Mouse (Mus musculus): Measurements from ENCODE around the gene Taf5.

The Taf5 gene

DNA sequence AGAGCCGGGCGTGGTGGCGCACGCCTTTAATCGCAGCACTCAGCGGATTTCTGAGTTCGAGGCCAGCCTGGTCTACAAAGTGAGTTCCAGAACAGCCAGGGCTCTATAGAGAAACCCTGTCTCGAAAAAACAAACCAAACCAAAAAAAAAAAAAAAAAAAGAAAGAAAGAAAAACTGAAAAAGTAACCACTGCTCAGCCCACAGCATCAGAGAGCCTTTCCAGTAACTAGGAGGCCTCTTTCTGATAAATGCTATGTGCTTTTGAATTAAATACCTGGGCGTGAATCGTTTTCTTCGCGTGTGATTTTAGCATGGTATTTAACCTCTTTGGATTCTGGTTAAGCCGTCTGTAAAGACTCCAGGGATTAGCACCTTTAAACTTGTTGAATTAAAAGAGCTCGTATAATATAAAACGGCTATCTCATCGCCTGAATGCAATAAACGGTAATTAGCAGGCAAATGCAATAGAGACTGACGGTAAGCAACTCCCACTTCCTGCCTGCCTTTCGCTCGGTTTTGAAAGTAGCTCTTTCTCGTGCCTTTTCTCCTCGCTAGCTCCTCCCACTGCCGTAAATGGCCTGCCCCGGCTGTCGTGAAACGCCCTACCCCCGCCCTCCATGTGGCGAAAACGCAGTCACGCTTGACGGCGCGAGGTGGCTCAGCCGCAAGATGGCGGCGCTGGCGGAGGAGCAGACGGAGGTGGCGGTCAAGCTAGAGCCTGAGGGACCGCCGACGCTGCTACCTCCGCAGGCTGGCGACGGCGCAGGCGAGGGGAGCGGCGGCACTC is at the start of gene Taf5:
TSS of gene Taf5 (plus strand) at position 651 of the 787 bp plus-strand sequence.
- DNase-seq = peak; percentile 99

DNA sequence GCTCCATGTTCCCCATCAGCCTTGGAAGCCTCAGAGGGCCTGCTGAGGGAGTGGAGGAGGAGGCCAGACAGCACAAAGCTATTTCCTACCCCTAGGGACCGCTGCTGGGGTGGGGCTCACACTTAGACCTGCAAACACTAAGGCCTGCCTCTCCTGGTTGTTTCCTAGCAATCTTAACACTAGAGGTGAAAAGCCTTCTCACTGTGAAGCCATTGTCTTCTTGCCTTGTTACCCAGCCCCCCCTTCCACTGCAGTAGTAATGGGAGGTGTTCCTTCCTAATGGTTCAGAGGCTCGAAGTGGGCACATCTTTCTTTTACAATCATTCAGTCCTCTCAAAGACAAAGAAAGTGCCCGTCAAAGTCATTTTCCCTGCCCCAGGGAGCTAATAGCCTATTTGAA is 49.7 kb upstream of the Taf5 start:
- DNase-seq = no peak

DNA sequence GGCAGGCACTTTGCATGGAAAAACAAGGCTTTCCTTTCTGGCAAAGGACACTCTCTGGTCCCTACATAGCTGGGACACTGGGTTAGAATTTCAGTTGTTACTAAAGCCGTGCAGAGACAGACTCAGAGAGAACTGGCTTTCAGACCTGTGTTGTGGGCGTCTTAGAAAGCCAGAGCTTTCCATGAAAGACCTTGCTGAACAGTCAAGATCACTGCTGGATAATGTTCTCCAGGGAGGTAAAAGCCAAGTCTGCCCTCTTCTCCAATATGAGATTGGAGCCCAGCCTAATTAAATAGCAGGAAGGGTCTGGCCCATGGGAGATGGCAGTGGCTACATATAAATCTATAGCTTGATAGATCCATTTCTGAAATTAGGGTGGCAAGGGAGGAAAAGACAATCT is 49.2 kb upstream of the Taf5 start:
- no peak for DNase-seq

DNA sequence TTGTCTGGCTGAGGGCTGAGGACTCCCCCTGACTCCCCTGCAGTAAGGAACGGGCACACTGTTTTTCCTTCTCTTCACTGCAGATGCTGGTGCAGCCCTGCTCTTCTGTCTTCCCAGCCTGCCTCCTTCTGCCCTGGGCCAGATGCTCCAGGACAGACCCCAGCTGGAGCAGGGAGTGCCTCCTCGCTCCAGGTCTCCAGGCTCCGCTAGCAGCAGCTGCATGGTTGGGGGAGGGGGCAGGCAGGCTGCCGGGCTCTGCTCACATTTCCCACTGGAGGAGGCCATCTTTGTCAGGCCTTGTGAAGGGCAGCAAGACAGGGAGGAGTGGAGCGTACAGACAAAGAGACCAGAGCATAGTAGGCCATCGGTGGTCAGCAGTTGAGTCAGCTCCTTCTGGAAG is 48.2 kb upstream of the Taf5 start:
- DNase-seq = peak; percentile 61

DNA sequence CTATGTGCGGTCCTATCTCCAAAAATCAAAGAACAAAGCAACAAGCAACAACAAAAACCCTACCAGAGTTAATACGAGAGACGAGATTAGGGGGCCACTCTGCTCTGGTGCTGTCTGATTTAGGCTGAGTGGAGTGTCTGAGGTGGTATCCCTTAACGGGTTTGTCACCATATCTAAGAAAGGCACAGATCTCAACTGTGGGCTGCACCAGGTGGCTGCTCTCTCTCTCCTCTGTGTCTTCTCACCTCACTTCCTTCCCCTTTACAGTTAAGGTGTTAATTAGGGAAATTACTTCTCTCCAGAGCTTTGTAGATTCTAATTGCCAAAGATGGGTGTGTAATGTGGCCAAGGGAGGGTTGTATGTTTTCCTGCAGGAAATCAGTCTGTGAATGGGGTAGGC is 44.8 kb upstream of the Taf5 start:
- no peak for DNase-seq

DNA sequence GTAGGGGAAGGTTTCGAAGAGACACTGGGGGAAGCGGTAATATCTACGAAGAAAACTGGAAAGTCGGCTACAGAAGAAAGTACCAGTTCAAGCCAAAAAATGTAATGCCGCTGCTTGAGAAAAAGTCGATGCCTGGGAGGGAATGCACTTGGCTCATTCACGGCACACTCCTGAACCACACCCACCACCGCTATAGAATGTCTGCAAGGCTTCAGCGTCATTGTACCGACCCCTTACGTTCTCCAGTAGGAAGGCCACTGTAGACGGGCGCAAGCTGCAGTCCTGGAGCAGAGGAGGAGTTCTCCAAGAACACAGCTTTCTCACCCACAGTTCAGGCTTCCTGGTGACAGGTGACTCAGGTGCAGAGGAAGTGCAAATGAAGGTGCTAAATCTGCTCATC is 44.0 kb upstream of the Taf5 start:
- DNase-seq = no peak

DNA sequence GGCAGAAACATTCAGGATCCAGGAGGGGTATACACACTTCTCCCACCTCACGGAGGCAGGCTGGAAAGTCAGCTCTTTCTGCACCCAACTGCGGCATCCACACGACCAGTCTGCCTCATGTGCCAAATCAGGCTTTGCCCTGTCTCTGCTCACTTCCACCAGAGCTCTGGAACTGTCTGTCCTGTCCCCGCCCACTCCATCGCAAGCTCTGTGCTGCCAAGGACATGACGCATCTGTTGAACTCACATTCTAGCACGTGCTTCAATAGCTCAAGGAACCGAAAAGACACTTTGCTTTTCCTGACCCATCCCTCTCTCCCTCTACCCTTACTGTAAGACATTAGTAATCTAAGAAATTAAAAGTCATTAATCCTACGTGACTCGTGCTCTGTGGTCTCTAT is 42.6 kb upstream of the Taf5 start:
- DNase-seq = no peak

DNA sequence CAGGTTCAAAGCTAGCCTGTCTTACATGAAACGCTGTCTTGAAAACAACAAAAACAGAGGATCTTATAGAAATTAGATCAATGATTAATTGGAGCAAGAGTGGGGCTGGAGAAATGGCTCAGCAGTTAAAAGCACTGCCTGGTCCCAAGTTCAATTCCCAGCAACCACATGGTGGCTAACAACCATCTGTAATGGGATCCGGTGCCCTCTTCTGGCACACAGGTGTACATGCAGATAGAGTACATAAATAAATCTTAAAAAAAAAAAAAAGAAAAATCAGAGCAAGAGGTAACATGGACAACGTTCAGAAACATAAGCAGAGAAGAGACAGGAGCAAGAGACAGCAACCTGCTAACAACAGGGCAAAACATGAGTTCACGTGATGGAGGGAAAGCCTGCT is 41.0 kb upstream of the Taf5 start:
- no peak for DNase-seq

DNA sequence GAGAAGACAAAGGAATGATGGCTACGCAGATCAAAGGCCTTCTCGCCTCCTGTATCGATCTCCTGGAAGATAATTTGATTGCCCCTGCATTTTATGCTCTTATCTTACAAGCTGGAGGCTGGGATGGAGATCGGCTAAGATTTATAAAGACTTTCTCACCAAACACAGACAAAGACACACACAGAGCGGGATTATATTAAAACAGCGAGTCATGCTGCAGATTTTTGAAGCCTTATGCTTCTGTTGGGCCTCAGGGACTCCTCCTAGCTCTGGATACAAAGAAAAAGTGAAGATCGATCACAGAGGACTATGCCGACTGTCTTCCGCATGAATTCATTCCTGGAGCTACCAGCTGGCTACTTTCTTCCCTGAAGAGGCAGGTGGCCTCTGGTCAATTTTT is 37.8 kb upstream of the Taf5 start:
- DNase-seq = no peak

DNA sequence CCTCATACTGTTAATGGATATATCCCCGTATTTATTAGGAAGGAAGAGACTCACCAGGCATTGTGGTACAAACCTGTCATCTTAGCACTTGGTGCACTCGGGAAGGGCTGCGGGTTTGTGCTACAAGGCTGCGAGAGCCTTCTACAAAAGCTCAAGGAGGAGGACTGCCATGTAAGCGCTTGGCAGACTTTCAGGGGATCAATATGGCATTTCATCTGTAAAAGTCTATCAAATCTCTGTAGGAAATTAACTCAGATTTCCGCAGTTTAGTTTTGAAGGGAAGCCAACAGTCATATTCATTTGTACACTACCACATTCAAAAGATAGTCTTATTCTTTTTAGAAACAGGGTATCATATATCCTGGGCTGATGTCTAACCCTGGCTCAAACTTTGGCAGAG is 35.8 kb upstream of the Taf5 start:
- no peak for DNase-seq

DNA sequence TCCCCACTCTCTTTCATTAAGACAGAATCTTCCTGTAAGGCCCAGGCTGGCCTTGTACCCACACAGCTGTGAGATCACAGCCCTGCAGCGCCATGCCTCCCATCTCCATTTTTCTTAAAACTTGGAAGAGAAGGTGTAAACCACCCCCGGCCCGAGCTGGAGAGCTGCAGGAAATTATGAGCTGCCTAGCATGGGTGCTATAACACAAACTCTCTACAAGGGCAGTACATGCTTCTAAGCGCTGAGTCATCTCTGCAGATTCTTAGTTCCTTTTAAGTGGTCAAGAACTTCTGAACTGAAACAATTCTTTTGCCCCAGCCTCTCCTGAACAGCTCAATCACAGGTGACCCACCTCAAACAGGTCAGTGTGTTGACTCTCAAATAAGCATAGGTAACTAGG is 32.6 kb upstream of the Taf5 start:
- DNase-seq = no peak

DNA sequence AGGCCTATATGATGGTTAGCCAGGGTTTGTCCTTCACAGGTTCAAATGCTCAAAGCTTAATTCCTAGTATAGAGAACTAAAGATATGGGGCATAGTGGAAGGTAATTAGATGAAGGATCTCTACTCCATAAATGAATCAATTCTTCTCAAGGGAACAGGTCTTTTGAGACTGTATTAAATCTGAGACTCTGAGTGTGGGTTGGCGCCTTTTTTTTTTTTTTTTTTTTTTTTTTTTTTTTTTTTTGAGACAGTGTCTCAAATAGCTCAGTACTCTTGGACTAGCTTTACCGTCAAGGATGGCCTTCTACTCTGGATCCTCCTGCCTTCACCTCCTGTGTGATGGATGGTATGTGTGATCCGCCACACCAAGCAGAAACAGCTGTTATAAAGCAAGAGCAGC is 30.9 kb upstream of the Taf5 start:
- no peak for DNase-seq

DNA sequence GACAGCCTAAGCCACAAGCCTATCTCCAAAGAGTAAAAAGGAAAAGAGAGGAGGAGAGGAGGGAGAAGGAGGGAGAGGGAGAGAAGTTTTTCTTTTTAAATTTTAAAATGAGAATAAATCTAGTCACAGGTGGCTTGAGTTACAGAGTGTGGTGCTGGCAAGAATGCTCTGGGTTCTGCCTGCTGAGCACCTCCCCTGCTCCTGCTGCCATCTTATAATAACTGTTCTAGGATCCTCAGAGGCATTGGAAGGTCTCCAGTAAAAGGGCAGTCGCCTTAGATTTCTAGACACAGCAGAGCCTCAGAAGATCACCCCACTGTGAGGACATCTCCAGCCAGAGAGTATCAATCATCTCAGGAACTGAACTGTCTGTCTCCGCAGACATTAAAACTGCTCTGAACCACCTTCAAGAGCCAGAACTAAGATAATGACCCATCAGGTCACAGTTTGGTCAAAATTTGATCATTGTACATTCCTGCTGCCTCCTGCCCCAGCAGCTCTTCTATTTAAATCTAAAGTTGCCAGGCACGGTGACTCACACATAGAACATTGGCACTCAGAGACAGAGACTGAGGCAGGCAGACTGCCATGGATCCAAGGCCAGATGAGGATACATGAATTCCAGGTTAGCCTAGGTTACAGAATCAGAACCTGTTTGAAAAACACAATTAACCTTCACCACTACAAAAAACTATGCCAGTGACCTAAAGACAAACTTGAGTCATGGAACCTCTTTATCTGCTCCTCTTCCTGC is 26.6 kb upstream of the Taf5 start:
- DNase-seq = no peak

DNA sequence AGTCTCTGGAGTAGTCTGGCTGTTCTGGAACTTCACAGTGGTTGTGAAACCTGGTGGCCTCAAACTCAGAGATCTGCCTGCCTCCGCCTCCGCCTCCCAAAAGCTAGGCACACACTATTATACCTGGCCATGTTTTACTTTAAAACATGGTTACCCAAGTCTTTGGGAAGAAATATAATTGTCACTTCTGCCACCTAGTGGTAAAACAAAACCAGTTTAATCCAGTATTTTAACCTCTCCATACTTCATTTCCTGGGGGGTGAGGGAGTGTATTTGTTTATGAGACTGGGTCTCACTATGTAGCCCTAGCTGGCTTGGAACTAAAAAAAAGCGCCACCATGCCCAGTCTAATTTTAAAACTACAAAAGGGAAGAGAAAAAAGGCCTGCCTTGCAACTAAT is 23.9 kb upstream of the Taf5 start:
- DNase-seq = peak; percentile 26

DNA sequence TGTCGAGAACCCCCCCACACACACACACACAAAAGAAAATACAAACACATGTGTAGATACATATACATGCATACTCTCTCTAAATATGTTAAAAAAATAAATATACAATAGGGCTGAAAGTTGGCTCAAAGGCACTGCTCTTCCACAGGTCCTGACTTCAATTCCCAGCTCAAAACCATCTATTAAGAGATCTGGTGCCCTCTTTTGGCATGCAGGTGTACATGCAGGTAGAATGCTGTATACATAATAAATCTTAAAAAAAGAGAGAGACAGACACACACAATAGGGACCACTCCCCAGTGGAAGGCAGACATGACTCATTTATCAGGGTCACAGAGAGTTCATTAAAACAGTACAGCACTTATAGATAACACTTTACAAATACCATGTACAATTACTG is 21.2 kb upstream of the Taf5 start:
- peak; percentile 14 for DNase-seq

DNA sequence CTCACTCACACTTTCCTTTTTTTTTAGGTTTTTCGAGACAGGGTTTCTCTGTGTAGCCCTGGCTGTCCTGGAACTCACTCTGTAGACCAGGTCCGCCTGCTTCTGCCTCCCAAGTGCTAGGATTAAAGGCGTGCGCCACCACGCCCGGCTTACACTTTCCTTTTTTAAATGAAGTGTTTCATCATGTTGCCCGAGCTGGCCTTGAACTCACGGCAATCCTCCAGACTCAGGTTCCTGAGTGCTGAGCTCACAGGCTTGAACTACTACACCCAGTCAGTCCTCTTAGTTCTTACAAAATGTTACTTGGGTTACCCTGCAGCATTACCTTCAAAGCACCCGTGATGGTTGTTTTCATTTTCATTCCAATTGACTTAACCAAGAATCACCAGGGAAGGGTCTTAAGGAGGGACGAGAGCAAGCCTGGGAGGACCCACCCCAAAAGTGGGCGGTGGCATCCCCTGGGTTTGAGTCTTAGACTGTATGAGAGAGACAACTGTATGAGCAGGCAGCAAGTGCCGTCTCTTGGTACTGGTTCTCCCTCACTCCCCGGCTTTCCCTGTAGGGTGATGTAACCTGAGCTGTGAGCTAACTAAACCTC is 20.2 kb upstream of the Taf5 start:
- DNase-seq = no peak

DNA sequence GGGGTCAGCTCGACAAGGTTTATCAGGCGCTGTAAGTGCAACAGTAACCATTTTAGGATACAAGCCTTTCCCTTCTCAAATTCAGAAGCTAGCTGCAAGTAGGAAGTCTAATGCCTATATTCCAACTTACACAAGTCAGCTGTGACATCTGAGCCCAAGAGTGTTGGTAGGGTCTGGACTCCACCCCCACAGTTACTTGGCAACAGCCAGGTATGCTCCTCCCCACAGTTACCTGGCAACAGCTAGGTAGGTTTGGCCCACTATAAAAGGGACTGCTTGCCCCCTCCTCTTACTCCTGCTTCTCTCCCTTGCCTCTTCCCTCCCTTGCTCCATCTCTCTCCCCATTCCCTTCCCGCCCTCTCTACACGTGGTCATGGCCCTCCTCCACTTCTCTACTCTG is 18.5 kb upstream of the Taf5 start:
- DNase-seq = no peak

DNA sequence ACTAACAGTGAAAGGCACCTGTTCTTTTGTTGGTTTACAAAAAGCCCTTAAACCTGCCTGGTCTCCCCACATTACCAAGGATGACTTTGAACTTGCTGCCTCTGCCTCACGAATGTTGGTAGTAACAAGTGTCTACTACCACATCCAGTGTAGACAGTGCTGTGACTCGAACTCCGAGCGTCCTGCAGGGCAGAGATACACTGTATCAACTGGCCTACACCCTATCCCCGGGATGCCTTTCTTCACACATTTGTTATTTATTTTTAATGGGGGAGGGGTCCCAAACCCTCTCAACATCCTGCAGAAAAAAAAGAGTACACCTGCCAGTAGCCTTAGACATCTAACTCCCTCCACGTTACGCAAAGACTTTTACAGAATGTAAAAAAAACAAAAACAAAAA is 17.7 kb upstream of the Taf5 start:
- DNase-seq = no peak

DNA sequence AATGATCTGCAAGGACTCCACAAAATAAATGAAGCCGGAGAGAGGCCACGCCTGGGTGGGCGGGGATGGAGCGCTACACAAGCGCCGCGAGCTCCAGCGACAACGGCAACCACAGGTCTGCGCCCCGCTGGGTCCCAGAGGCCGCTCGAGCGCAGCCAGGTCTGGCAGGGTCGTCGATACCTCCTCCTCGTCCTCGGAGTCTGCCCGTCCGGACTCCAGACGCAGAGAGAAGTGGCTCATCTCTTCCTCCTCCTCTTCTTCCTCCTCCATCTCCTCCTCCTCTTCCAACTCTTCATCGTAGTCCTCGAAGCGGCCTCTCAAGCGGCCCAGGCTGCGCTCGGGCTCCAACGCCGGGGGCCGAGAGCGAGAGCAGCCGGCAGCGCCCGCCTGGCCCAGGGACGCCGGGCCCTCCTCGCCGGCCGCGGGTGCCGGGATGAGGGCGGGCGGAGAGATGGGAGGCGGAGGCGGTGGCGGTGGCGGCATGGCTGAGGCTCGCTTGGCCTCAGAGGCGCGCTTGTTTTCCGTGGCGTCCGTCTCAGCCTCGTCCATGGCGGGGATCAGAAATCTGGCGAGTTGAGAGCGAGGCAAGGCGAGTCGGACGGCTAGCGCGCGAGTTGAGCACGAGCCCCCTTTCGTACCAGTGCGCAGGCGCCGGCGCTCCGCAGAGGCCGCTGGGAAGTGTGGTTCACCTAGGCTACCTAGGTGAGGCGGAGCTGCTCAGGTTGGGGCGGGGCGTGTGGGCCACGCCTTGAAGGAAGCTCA is 17.1 kb upstream of the Taf5 start, which contains the start of gene Pcgf6:
TSS of gene Pcgf6 (minus strand) at position 636 of the 762 bp plus-strand sequence.
- DNase-seq = peak; percentile 92

DNA sequence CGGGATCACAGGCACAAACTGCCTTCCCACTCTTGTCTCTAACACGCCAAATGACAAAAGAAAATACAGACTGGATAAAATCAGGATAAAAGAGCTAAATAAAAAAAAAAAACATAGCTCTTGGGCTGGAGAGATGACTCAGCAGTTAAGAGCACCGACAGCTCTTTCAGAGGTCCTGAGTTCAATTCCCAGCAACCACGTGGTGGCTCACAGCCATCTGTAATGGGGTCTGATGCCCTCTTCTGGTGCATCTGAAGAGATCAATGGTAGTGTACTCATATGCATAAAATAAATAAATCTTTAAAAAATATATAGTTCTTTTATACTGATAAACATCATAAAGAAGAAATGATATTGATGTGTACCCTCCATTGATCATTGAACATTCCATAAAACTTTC is 14.6 kb upstream of the Taf5 start:
- DNase-seq = no peak

DNA sequence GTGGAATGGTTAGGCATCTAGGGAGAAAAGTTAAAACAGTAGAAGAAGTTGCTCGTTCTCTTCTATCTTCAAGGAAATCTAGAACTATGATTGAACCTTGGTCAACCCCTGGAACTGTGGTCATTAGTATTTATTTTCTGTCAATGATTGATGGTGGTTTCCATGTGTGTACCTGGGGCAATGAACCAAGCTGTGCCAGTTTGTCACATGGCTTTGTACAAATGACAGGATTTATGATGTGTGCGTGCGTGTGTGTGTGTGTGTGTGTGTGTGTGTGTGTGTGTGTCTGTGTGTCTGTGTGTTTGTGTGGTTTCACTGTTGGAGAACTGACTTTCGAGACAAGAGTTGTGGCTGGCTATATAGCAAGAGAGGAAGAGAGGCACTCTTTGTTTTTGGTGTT is 14.1 kb upstream of the Taf5 start:
- no peak for DNase-seq

DNA sequence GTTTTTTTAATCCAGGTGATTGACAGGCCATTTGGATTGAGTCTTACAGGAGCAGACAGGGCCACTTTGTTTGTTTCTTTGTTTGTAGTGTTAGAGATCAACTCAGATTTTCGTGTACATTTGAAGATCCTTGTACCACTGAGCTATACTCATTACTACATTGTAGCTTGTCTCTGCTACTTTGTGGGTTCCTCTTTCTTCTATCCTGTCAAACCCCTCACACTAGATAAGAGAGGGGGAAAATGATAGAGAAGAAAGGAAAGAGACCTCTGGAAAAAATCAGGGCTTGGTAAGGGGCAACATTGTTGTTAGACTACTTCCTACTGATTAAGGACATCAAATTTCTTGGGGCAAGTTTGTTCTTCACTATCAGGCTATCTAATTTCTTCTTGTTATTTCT is 9.9 kb upstream of the Taf5 start:
- DNase-seq = no peak

DNA sequence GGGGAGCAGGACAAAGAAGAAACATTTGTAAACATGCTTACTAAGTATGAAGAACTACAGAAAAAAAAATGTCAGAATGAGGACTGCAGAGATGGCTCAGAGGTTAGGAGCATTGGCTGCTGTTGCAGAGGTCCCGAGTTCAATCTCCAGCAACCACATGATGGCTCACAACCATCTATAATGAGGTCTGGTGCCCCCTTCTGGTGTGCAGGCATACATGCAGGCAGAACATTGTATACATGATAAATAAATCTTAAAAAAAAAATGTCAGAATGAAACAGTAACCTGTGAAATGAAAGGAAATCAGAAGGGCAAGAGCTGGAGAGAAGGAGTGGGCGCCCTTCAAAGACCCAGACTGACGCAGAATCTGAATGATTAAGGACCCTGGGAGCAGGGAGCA is 1.7 kb upstream of the Taf5 start:
- DNase-seq = no peak

All from embryo, embryonic 11 days (tissue).